Mouse (Mus musculus): ENCODE measurements around the gene Ankrd12.
A peak's percentile ranks its signal among the peaks of the same experiment; 100 is the strongest.

Gene Ankrd12

GRCm38 (mm10) chr17:65930158-65930826 lies 146.6 kb downstream of the Ankrd12 start:
- DNase-seq (ENCODE audit: low read depth, low spot score), result peak; percentile 34

GRCm38 (mm10) chr17:65929319-65929978 lies 147.4 kb downstream of the Ankrd12 start:
- no peak for DNase-seq (ENCODE audit: low read depth, low spot score)

GRCm38 (mm10) chr17:65927077-65927476 lies 149.8 kb downstream of the Ankrd12 start:
- DNase-seq (ENCODE audit: low read depth, low spot score), result no peak

- DNase-seq (ENCODE audit: low read depth, low spot score), result no peak
These were observed 152.7 kb downstream of the Ankrd12 start for GRCm38 (mm10) chr17:65924218-65924617.

GRCm38 (mm10) chr17:65921975-65922374 lies 154.9 kb downstream of the Ankrd12 start:
- no peak for DNase-seq (ENCODE audit: low read depth, low spot score)

GRCm38 (mm10) chr17:65919235-65919634 lies 157.7 kb downstream of the Ankrd12 start:
- no peak for DNase-seq (ENCODE audit: low read depth, low spot score)

- DNase-seq (ENCODE audit: low read depth, low spot score), result peak; percentile 73
These were observed 160.7 kb downstream of the Ankrd12 start for GRCm38 (mm10) chr17:65916135-65916668.

Measured in 3T3-L1 (cell line).